Mouse (Mus musculus) retina, postnatal 1 day (tissue): ENCODE results near the gene Tmem117.

Experiments
- DNase-seq: peaks from one replicate; pipeline ENCODE4 v3.0.0-alpha.2; 2012

Tmem117 gene

GRCm38 (mm10) chr15:94649071-94649765 lies 20.2 kb downstream of the Tmem117 start:
- peak; percentile 33 for DNase-seq

GRCm38 (mm10) chr15:94649766-94650120 lies 20.7 kb downstream of the Tmem117 start:
- no peak for DNase-seq

- no peak for DNase-seq
Measured at GRCm38 (mm10) chr15:94651350-94651749, 22.3 kb downstream of the Tmem117 start.

GRCm38 (mm10) chr15:94651969-94652842 lies 23.2 kb downstream of the Tmem117 start:
- DNase-seq, result no peak

- DNase-seq, result no peak
Measured at GRCm38 (mm10) chr15:94652843-94653206, 23.8 kb downstream of the Tmem117 start.

- no peak for DNase-seq
Measured at GRCm38 (mm10) chr15:94655811-94656323, 26.8 kb downstream of the Tmem117 start.

GRCm38 (mm10) chr15:94657882-94658281 lies 28.9 kb downstream of the Tmem117 start:
- no peak for DNase-seq

GRCm38 (mm10) chr15:94658392-94659111 lies 29.5 kb downstream of the Tmem117 start:
- peak; percentile 51 for DNase-seq

- peak; percentile 56 for DNase-seq
Measured at GRCm38 (mm10) chr15:94659112-94659437, 30.0 kb downstream of the Tmem117 start.

- no peak for DNase-seq
Measured at GRCm38 (mm10) chr15:94660913-94661312, 31.9 kb downstream of the Tmem117 start.

GRCm38 (mm10) chr15:94661398-94661797 lies 32.4 kb downstream of the Tmem117 start:
- peak; percentile 74 for DNase-seq

GRCm38 (mm10) chr15:94664612-94665011 lies 35.6 kb downstream of the Tmem117 start:
- no peak for DNase-seq

- DNase-seq, result no peak
Measured at GRCm38 (mm10) chr15:94681135-94681534, 52.1 kb downstream of the Tmem117 start.

- no peak for DNase-seq
Measured at GRCm38 (mm10) chr15:94684269-94684668, 55.2 kb downstream of the Tmem117 start.

- no peak for DNase-seq
Measured at GRCm38 (mm10) chr15:94687176-94687575, 58.1 kb downstream of the Tmem117 start.

- no peak for DNase-seq
Measured at GRCm38 (mm10) chr15:94687629-94688028, 58.6 kb downstream of the Tmem117 start.

GRCm38 (mm10) chr15:94689195-94689883 lies 60.3 kb downstream of the Tmem117 start:
- DNase-seq, result no peak

- peak; percentile 20 for DNase-seq
Measured at GRCm38 (mm10) chr15:94689884-94690231, 60.8 kb downstream of the Tmem117 start.

GRCm38 (mm10) chr15:94722759-94723158 lies 93.7 kb downstream of the Tmem117 start:
- DNase-seq, result peak; percentile 78

GRCm38 (mm10) chr15:94732104-94732503 lies 103.1 kb downstream of the Tmem117 start:
- DNase-seq, result no peak

- peak; percentile 81 for DNase-seq
Measured at GRCm38 (mm10) chr15:94769227-94769626, 140.2 kb downstream of the Tmem117 start.

GRCm38 (mm10) chr15:94770832-94771578 lies 142.0 kb downstream of the Tmem117 start:
- DNase-seq, result no peak
